13 mouse cellular contexts compared by ENCODE assay signal in genomic region chr5:115586780-115587179, GRCm38 (mm10).
"Had no signal": no experiment of that assay in that cellular context is flagged by ENCODE, and none has a peak within 500 bp of the region (broad histone marks: within the 10 kb centered on the region; RNA-seq: fewer than 3 reads in every experiment).

No protein-coding gene starts in this region.

- H3K4me1 ChIP-seq: neural tube, embryonic 15.5 days; stomach, embryonic 15.5 days had no signal

- H3K4me2 ChIP-seq: neural tube, embryonic 15.5 days; stomach, embryonic 15.5 days had no signal

- DNase-seq: right cerebral cortex, postnatal 14 days; right cerebral cortex, postnatal 25 days; right cerebral cortex, postnatal 4 days; spleen, adult 18-20 months; thymus, adult 18-20 months; thymus, adult 2 months; thymus, postnatal 14 days; thymus, postnatal 25 days; thymus, postnatal 36 days; thymus, postnatal 4 days had no signal

- H3K27me3 ChIP-seq: neural tube, embryonic 15.5 days; stomach, embryonic 15.5 days had no signal

- H3K27ac ChIP-seq: neural tube, embryonic 15.5 days; stomach, embryonic 15.5 days; stomach, postnatal 0 days had no signal

- H3K9me3 ChIP-seq: stomach, embryonic 15.5 days had no signal

- H3K4me3 ChIP-seq: neural tube, embryonic 15.5 days; stomach, embryonic 15.5 days had no signal

- H3K9ac ChIP-seq: neural tube, embryonic 15.5 days; stomach, embryonic 15.5 days had no signal
